Mouse (Mus musculus): ENCODE measurements at regions not wholly inside any gene's neighbourhood (a gene's known extent, or its start where the extent isn't known, plus 50 kb on each side); places are given as distances from the start of the nearest gene placed in this dataset.

DNA sequence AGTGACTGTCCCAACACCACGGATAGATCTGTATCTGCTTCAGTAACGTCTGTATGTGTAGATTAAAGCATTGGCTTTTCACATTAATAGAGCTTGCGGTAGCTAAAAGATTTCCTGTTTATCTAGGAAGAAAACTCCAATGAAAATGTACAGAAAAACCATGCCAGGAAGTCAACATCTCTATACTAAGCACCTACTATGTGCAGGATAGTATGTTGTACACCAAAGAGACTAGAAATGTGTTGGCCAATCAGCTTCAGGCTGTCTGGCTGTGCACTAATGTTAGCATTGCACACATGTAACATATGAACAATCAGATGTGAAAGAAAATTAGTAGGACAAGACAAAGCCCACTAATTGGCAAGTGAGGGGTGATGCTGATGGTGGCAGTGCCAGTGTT, 82.6 kb upstream of the Palmd start:
- Histone ChIP-seq H3K4me3 (no peak overlapping the region), H3K27ac (no peak overlapping the region)
- no peak for TF ChIP-seq CTCF (IDR thresholded peaks at IDR 0.05)
- intact Hi-C loops (cut with DNase I), result no loop called here
- no peak for DNase-seq (ENCODE audit: extremely low spot score in 1 of 2, low spot score in 2 of 2)

DNA sequence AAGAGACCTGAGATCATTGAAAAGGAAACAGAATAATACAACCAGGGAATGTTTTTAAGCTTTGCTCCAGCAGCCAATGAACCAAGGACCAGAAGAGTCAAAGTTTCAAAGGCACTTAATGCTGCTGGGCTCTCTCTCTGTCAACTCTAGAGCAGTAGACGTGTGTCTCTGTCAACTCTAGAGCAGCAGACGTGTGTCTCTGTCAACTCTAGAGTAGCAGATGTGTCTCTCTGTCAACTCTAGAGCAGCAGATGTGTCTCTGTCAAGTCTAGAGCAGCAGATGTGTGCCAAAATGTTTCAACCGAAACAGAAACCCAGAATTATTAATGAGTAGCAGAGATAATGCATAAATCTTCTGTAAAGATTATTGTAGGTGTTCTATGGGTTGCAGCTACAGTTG, 82.1 kb upstream of the Palmd start:
- H3K4me3 ChIP-seq, result no peak overlapping the region
- intact Hi-C loops (cut with DNase I), result no loop called here
- no peak for TF ChIP-seq CTCF (IDR thresholded peaks at IDR 0.05)
- no peak overlapping the region for H3K27ac ChIP-seq
- no peak for DNase-seq (ENCODE audit: extremely low spot score in 1 of 2, low spot score in 2 of 2)

DNA sequence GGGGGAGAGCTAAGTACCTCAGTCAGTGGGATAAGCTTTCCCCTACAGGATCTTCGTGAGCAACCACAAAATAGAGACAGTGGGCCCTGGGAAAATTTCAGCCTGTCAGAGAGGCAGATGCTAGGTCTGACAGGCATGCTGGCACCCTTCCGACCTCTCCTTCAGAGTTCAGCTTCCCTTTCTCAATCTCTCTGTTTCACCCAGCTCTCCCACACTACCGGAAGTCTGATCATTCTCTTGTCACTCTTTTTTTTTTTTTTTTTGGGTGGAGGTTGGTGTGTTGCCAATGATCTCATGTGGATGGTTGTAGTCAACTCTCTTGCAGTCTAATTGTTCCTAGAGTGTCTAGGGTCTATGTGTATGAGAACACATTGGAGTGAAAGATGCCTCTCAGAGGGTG, 80.6 kb upstream of the Palmd start:
- Histone ChIP-seq H3K27ac (no peak overlapping the region), H3K4me3 (no peak overlapping the region)
- intact Hi-C loops (cut with DNase I), result no loop called here
- no peak for DNase-seq (ENCODE audit: extremely low spot score in 1 of 2, low spot score in 2 of 2)
- no peak for TF ChIP-seq CTCF (IDR thresholded peaks at IDR 0.05)

DNA sequence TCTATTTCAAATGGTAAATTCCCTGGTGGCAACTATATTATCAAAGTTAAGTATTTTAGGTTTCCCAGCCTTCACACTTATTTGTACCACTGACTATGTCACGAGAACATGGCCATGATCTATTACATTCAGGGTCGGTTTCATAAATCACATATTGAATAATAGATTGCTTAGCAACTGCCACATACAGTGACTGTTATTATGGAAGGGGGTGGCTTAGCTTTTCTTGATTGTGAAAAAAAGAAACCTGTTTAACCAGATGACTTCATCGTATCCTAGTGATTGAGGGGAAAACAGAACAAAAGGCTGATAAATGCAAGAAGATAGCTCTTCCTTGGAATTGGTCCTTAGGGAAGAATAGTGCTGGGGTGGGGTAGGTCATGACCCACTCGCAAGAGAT, 76.0 kb upstream of the Palmd start:
- intact Hi-C loops (cut with DNase I), result no loop called here

DNA sequence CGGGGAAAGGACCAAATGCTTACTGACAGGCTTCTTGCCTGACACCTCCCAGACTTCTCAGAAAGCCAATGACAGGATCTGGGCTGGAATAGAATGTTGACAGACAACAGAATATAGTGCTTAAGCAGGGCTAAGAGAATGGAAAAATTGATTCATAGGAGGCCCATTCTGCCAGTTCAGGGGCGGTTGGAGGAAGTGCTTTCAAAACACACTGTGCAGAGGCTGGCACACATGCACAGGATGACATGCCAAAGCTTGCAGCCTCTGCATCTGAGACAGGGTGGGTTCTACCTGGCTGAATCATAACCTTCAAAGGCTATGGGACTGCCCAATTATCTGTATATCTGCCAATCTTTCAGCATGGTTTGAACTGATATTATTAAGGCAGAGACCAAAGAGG, 75.5 kb upstream of the Palmd start:
- Histone ChIP-seq H3K4me3 (no peak overlapping the region), H3K27ac (no peak overlapping the region)
- DNase-seq (ENCODE audit: extremely low spot score in 1 of 2, low spot score in 2 of 2), result no peak
- intact Hi-C loops (cut with DNase I), result no loop called here
- TF ChIP-seq CTCF (IDR thresholded peaks at IDR 0.05), result no peak

More for the DNA sequence above, 76.0 kb upstream of the Palmd start:
- H3K4me3 ChIP-seq, result no peak overlapping the region
- DNase-seq (ENCODE audit: extremely low spot score in 1 of 2, low spot score in 2 of 2), result no peak
- TF ChIP-seq CTCF (IDR thresholded peaks at IDR 0.05), result no peak
- no peak overlapping the region for H3K27ac ChIP-seq

DNA sequence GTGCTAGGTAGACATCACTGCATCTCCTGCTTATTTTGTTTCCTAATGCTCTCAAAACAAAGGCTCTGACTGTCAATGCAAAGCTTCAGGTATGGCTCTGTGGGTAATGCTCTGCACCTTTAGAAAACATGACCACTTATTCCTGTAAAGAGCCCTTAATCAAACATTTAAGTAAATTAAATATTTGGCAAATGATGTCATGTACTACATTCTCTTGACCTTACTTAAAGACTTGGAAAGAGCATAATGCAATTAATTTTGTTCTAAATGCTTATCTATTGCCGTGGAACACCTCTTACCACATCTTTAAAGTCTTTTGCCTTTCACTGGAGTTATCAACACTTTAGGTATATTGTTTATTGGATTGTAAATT, 70.1 kb upstream of the Palmd start:
- Histone ChIP-seq H3K27ac (no peak overlapping the region), H3K4me3 (no peak overlapping the region)
- no peak for TF ChIP-seq CTCF (IDR thresholded peaks at IDR 0.05)
- no peak for DNase-seq (ENCODE audit: extremely low spot score in 1 of 2, low spot score in 2 of 2)
- intact Hi-C loops (cut with DNase I), result no loop called here

DNA sequence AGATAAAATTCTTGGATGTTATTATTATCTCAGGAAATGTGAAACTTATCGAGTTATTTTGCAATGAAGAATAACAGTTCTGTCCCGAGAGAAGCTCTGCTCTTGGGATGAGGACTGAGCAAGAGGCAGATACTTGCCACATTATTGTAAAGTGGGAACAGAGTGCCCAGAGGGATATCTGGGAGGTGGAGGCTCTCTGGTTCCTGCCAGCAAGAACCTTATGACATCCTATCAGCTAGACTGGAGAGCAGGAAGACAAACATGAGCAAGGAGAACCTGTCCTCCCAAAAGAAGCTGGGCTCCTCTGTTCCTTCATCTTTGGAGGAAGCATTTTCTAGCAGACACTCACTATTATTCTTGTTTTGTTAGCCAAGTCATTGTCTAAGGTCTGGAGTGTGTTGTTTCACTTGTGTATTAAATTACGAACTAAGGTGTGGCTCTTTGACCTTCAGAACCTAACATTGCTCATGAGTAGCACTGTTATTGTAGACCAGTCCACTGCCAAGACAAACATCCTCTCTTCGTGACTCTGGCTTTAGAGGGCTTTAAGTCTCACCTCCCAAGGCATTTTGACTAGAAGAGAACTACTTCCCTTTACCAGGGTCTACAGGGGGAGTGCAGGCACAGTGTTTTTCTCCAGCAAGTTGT, 69.6 kb upstream of the Palmd start:
- no peak overlapping the region for H3K4me3 ChIP-seq
- no peak overlapping the region for H3K27ac ChIP-seq
- no peak for TF ChIP-seq CTCF (IDR thresholded peaks at IDR 0.05)
- no peak for DNase-seq (ENCODE audit: extremely low spot score in 1 of 2, low spot score in 2 of 2)
- intact Hi-C loops (cut with DNase I), result no loop called here

All from left cerebral cortex, adult 2 months (tissue).